Comparison of ENCODE assay signal across 9 mouse cellular contexts in genomic region chrX:111895084-111895779, GRCm38 (mm10). TPM values are rescaled to one million over a fixed set of nuclear protein-coding genes. Genes with fewer than 3 reads are reported as not detected.
DNase-seq lines count a peak whose midpoint lies in the region; ATAC-seq lines count a peak whose summit lies in the region.
"Had no signal": no experiment of that assay in that cellular context is flagged by ENCODE, and none has a peak within 500 bp of the region (broad histone marks: within the 10 kb centered on the region; RNA-seq: fewer than 3 reads in every experiment).

No protein-coding gene starts in this region.

- peak overlapping the region; percentile 45 for H3K4me3 ChIP-seq in kidney, embryonic 15.5 days (replicated peaks)
- H3K4me3 ChIP-seq in hindbrain, embryonic 14.5 days (replicated peaks; ENCODE audit: low read length) = peak overlapping the region; percentile 46
- peak overlapping the region; percentile 45 for H3K4me3 ChIP-seq in midbrain, embryonic 14.5 days (replicated peaks; ENCODE audit: low read depth, low read length)

- peak overlapping the region; percentile 74 for H3K4me2 ChIP-seq in kidney, embryonic 15.5 days
- peak overlapping the region; percentile 72 for H3K4me2 ChIP-seq in hindbrain, embryonic 14.5 days (replicated peaks)
- H3K4me2 ChIP-seq in midbrain, embryonic 14.5 days (ENCODE audit: low read length) = peak overlapping the region; percentile 71

- no peak for DNase-seq in kidney, adult 18-20 months
- peak; percentile 35 for DNase-seq in embryo, embryonic 11 days
- DNase-seq in hindbrain, embryonic 14.5 days (ENCODE audit: low spot score) = no peak
- DNase-seq in midbrain, embryonic 14.5 days = peak; percentile 29
- DNase-seq in gastrocnemius, adult 8-10 months (ENCODE audit: low spot score in 2 of 2) = no peak
- no peak for DNase-seq in gastrocnemius, postnatal 36 days

- WGBS in kidney, embryonic 15.5 days = 34% methylated on average over 55 of the region's 70 CpGs
- WGBS in hindbrain, embryonic 14.5 days = 33% methylated on average over 63 of the region's 70 CpGs
- 28% methylated on average over 67 of the region's 70 CpGs for WGBS in midbrain, embryonic 14.5 days

- H3K9me3 ChIP-seq in kidney, embryonic 15.5 days (replicated peaks) = no peaks in the 10 kb centered on the region
- H3K9me3 ChIP-seq in hindbrain, embryonic 14.5 days (ENCODE audit: control insufficient read depth, low read length) = no peaks in the 10 kb centered on the region
- no peaks in the 10 kb centered on the region for H3K9me3 ChIP-seq in midbrain, embryonic 14.5 days (ENCODE audit: control insufficient read depth, low read length)

- no peaks in the 10 kb centered on the region; the same call in 1 of the 2 replicates for H3K4me1 ChIP-seq in kidney, embryonic 15.5 days
- H3K4me1 ChIP-seq in hindbrain, embryonic 14.5 days (replicated peaks; ENCODE audit: control insufficient read depth, insufficient read depth, low read length) = no peaks in the 10 kb centered on the region
- no peaks in the 10 kb centered on the region for H3K4me1 ChIP-seq in midbrain, embryonic 14.5 days (ENCODE audit: control insufficient read depth, insufficient read depth, low read length)

- intact Hi-C loops in gastrocnemius, postnatal 36 days (cut with DNase I) = no loop called here

- ATAC-seq in kidney, embryonic 15.5 days (replicated peaks; ENCODE audit: low FRiP score) = peak; percentile 80
- 0 out of 2 replicates have a peak, but pooled peaks have one; percentile 34 for ATAC-seq in hindbrain, embryonic 14.5 days (ENCODE audit: low FRiP score)
- peak; percentile 8; the same call in 1 of the 2 replicates for ATAC-seq in midbrain, embryonic 14.5 days (ENCODE audit: low FRiP score, low TSS enrichment)
- no peak for ATAC-seq in CD4-positive, CD25-positive, alpha-beta regulatory T cell, adult 4 months

- no peaks in the 10 kb centered on the region for H3K36me3 ChIP-seq in kidney, embryonic 15.5 days
- no peaks in the 10 kb centered on the region for H3K36me3 ChIP-seq in hindbrain, embryonic 14.5 days (replicated peaks; ENCODE audit: control insufficient read depth, insufficient read depth)
- no peaks in the 10 kb centered on the region for H3K36me3 ChIP-seq in midbrain, embryonic 14.5 days (ENCODE audit: control insufficient read depth, insufficient read depth, low read length)

- H3K27me3 ChIP-seq in kidney, embryonic 15.5 days = peaks cover 13% of the 10 kb centered on the region
- peaks cover 13% of the 10 kb centered on the region for H3K27me3 ChIP-seq in hindbrain, embryonic 14.5 days (ENCODE audit: control insufficient read depth, insufficient read depth, low read length)
- H3K27me3 ChIP-seq in midbrain, embryonic 14.5 days (ENCODE audit: control insufficient read depth, insufficient read depth, low read length) = no peaks in the 10 kb centered on the region

- no peak overlapping the region for H3K27ac ChIP-seq in kidney, embryonic 15.5 days
- no peak overlapping the region for H3K27ac ChIP-seq in hindbrain, embryonic 14.5 days
- H3K27ac ChIP-seq in midbrain, embryonic 14.5 days (replicated peaks; ENCODE audit: low read depth, low read length) = no peak overlapping the region
- H3K27ac ChIP-seq: macrophage had no signal

- H3K9ac ChIP-seq in kidney, embryonic 15.5 days = no peak overlapping the region
- H3K9ac ChIP-seq in hindbrain, embryonic 14.5 days = peak overlapping the region; percentile 16; the same call in 1 of the 2 replicates
- no peak overlapping the region; the same call in 1 of the 2 replicates for H3K9ac ChIP-seq in midbrain, embryonic 14.5 days (replicated peaks; ENCODE audit: low read length)

RNA-seq across cellular contexts. Expression of gene Gm45194, which starts 4.0 kb away (rescaled TPM):
- polyA plus RNA-seq in kidney, embryonic 15.5 days (2015; fragmentation: Nextera tagmentation; extraction: Ambion mirVana) = 1.4 TPM in 2 replicates
- polyA plus RNA-seq in hindbrain, embryonic 14.5 days (2014; fragmentation: Nextera tagmentation; extraction: Ambion mirVana) = 0.19 and 0.48 TPM in 2 replicates
- polyA plus RNA-seq in midbrain, embryonic 14.5 days (2014; fragmentation: Nextera tagmentation; extraction: Ambion mirVana) = 1.1 and 1.3 TPM in 2 replicates
- total RNA-seq in gastrocnemius, adult 8-10 months (2022) = not detected
- polyA plus RNA-seq in CD4-positive, CD25-positive, alpha-beta regulatory T cell, adult 4 months (2017; shearing (Covaris generic)) = not detected
- not detected for total RNA-seq in gastrocnemius, postnatal 36 days (2021)
- polyA plus RNA-seq: macrophage had no signal

Comparison
In these comparisons a context has a peak if more than half of its experiments do, and no peak if none do; other contexts are left out.
1. DNase-seq: peak in embryo, embryonic 11 days (single experiment) and midbrain, embryonic 14.5 days (single experiment); none in kidney, adult 18-20 months (single experiment), hindbrain, embryonic 14.5 days (single experiment), gastrocnemius, adult 8-10 months (0 of 2) and gastrocnemius, postnatal 36 days (0 of 2).
2. Peak in every context shown above with its lines, with median percentiles within 50 percentile points of each other: H3K4me2 ChIP-seq and H3K4me3 ChIP-seq.